Mouse (Mus musculus) liver, embryonic 14.5 days (tissue): ENCODE results near the gene Tbcd.

Experiments
- CTCF ChIP-seq: IDR thresholded peaks from 2 replicates; pipeline ENCODE4 v1.5.1; 2016; ENCODE audit warnings: antibody characterized with exemption, low read depth, control low read depth
- EP300 ChIP-seq: IDR thresholded peaks from 2 replicates; pipeline ENCODE4 v1.6.1; 2016; ENCODE audit warnings: antibody characterized with exemption, low read depth

- TF ChIP-seq CTCF: no peak
- TF ChIP-seq EP300: no peak
Observed at GRCm38 (mm10) chr11:121519703-121520102, 68.0 kb downstream of the Tbcd start.
